Mouse (Mus musculus) ES-Bruce4 (cell line): ENCODE data around the gene 5730522E02Rik. TPM values are rescaled to one million over a fixed set of nuclear protein-coding genes. Genes with fewer than 3 reads are reported as not detected.

Experiments used
- H3K27ac ChIP-seq: 2 replicates; pipeline ENCODE4 v1.5.1; 2012; ENCODE audit warnings: low read length, inconsistent platforms; ENCODE audit not compliant: insufficient read depth
- H3K27me3 ChIP-seq: 2 replicates; pipeline ENCODE4 v1.6.1; 2012; ENCODE audit warnings: mild to moderate bottlenecking, low read length, inconsistent platforms; ENCODE audit not compliant: control insufficient read depth, poor library complexity, insufficient read depth, severe bottlenecking
- H3K36me3 ChIP-seq: 2 replicates; pipeline ENCODE4 v1.6.1; 2012; ENCODE audit warnings: inconsistent platforms, mild to moderate bottlenecking, low read length, moderate library complexity; ENCODE audit not compliant: control insufficient read depth, poor library complexity, insufficient read depth, severe bottlenecking
- H3K4me1 ChIP-seq: one replicate; pipeline ENCODE4 v1.8.1; 2011; ENCODE audit warnings: low read length; ENCODE audit not compliant: control insufficient read depth, insufficient read depth
- H3K4me3 ChIP-seq: 2 replicates; pipeline ENCODE4 v1.5.1; 2011; ENCODE audit warnings: low read depth, mild to moderate bottlenecking, low read length
- H3K9ac ChIP-seq: 2 replicates; pipeline ENCODE4 v1.6.1; 2012; ENCODE audit warnings: low read depth, mild to moderate bottlenecking, inconsistent platforms; ENCODE audit not compliant: poor library complexity, severe bottlenecking
- H3K9me3 ChIP-seq: replicated peaks from 2 replicates; pipeline ENCODE4 v1.6.1; 2012; ENCODE audit warnings: mild to moderate bottlenecking, low read length, inconsistent platforms; ENCODE audit not compliant: control insufficient read depth, poor library complexity, insufficient read depth, severe bottlenecking
- CTCF ChIP-seq: IDR thresholded peaks from one replicate; pipeline ENCODE4 v1.8.1; 2011; ENCODE audit warnings: low read depth, low read length
- EP300 ChIP-seq: IDR thresholded peaks from 2 replicates; pipeline ENCODE4 v1.6.1; 2011; ENCODE audit warnings: low read depth, low read length; ENCODE audit not compliant: insufficient read depth
- POLR2A ChIP-seq: IDR thresholded peaks from one replicate; pipeline ENCODE4 v1.8.1; 2011; ENCODE audit warnings: low read length; ENCODE audit not compliant: insufficient read depth
- polyA plus RNA-seq: library from polyadenylated mRNA; stranded (reverse); fragments of >200 nt; gene quantifications from 2 replicates; pipeline ENCODE4 v1.2.4, GENCODE M21; 2011; ENCODE audit warnings: low read depth; ENCODE audit not compliant: missing spikeins, insufficient read depth, insufficient read length

5730522E02Rik gene
- polyA plus RNA-seq, 1 experiment = not detected

GRCm38 (mm10) chr11:25855794-25856193 lies 354.8 kb downstream of the 5730522E02Rik start:
- H3K27me3 ChIP-seq = no peaks in the 10 kb centered on the region
- no peaks in the 10 kb centered on the region for H3K36me3 ChIP-seq
- H3K27ac ChIP-seq = no peak overlapping the region
- TF ChIP-seq POLR2A (no peak), CTCF (no peak)
- no peak overlapping the region for H3K9ac ChIP-seq
- H3K4me3 ChIP-seq = no peak overlapping the region
- no peaks in the 10 kb centered on the region for H3K9me3 ChIP-seq
- no peaks in the 10 kb centered on the region for H3K4me1 ChIP-seq

DNA sequence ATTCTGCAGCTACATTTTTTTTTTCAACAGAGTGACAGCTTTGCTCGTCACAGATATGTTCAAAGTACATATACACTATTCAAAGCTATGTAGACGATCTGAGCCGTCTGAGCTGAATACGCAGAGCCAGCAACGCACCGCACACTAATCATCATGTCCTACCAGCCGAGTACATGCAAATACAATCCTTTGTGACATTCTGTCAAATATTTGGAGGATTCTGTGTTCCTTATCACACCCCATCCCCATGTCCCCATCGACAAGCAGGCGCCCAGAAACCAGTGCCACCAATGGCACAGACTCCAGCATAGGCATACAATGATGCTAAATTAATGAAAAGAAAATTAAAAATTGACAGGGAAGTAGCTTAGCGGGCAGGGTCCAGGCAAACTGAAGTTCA lies 356.3 kb downstream of the 5730522E02Rik start:
- Histone ChIP-seq H3K27ac (no peak overlapping the region), H3K27me3 (no peaks in the 10 kb centered on the region), H3K9ac (no peak overlapping the region), H3K4me1 (no peaks in the 10 kb centered on the region), H3K36me3 (no peaks in the 10 kb centered on the region), H3K9me3 (no peaks in the 10 kb centered on the region), H3K4me3 (no peak overlapping the region)
- TF ChIP-seq EP300 = no peak
- no peak for TF ChIP-seq POLR2A
- no peak for TF ChIP-seq CTCF

- Histone ChIP-seq H3K4me3 (no peak overlapping the region), H3K9ac (no peak overlapping the region), H3K27ac (no peak overlapping the region), H3K36me3 (no peaks in the 10 kb centered on the region), H3K27me3 (no peaks in the 10 kb centered on the region), H3K9me3 (no peaks in the 10 kb centered on the region), H3K4me1 (no peaks in the 10 kb centered on the region)
- no peak for TF ChIP-seq EP300
- TF ChIP-seq CTCF = no peak
- TF ChIP-seq POLR2A = no peak
Measured at GRCm38 (mm10) chr11:25853032-25853431, 357.5 kb downstream of the 5730522E02Rik start.

- H3K27ac ChIP-seq = no peak overlapping the region
- no peaks in the 10 kb centered on the region for H3K27me3 ChIP-seq
- H3K9ac ChIP-seq = no peak overlapping the region
- no peak overlapping the region for H3K4me3 ChIP-seq
- no peaks in the 10 kb centered on the region for H3K9me3 ChIP-seq
- no peaks in the 10 kb centered on the region for H3K4me1 ChIP-seq
- no peak for TF ChIP-seq EP300
- H3K36me3 ChIP-seq = no peaks in the 10 kb centered on the region
Measured at GRCm38 (mm10) chr11:25848824-25849644, 361.5 kb downstream of the 5730522E02Rik start.

DNA sequence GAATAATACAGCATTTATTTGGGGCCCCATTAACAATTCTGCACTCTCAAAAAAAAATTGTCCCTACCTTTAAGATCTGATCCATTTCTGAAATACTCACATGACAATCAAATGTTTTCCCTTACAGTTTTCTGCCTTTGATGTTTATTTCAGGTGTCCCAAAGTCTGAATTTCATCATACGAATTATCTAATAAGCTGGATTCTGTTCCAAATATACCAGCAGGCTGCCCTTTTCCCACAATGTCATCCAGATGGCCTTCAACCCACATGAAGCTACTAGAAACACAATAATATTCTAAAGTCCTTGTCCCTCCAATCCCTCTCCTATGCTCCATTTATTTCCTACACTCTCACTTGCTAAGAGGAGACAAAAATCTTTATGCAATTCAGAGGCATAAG lies 372.1 kb downstream of the 5730522E02Rik start:
- TF ChIP-seq CTCF (no peak), EP300 (no peak), POLR2A (no peak)
- H3K4me3 ChIP-seq = no peak overlapping the region
- no peaks in the 10 kb centered on the region for H3K27me3 ChIP-seq
- no peak overlapping the region for H3K27ac ChIP-seq
- no peaks in the 10 kb centered on the region for H3K9me3 ChIP-seq
- no peak overlapping the region for H3K9ac ChIP-seq
- no peaks in the 10 kb centered on the region for H3K36me3 ChIP-seq
- H3K4me1 ChIP-seq = no peaks in the 10 kb centered on the region

GRCm38 (mm10) chr11:25819789-25820188 lies 390.8 kb downstream of the 5730522E02Rik start:
- Histone ChIP-seq H3K4me3 (no peak overlapping the region), H3K27me3 (no peaks in the 10 kb centered on the region), H3K9ac (no peak overlapping the region), H3K9me3 (no peaks in the 10 kb centered on the region), H3K27ac (no peak overlapping the region), H3K4me1 (no peaks in the 10 kb centered on the region), H3K36me3 (no peaks in the 10 kb centered on the region)
- TF ChIP-seq POLR2A = no peak
- TF ChIP-seq CTCF = no peak
- TF ChIP-seq EP300 = no peak
